Mouse (Mus musculus): ENCODE data around the gene Otogl. TPM values are rescaled to one million over a fixed set of nuclear protein-coding genes. Genes with fewer than 3 reads are reported as not detected.

Gene Otogl
- polyA plus RNA-seq, 1 experiment from 2014 or later: 0.07 TPM

- no peak overlapping the region for H3K4me2 ChIP-seq (ENCODE audit: low read length)
- no peaks in the 10 kb centered on the region for H3K27me3 ChIP-seq (ENCODE audit: control insufficient read depth, insufficient read depth, low read length)
- no peak overlapping the region for H3K9ac ChIP-seq (replicated peaks; ENCODE audit: low read length)
- ATAC-seq (ENCODE audit: low FRiP score, low TSS enrichment) (no peak), DNase-seq (no peak)
- H3K27ac ChIP-seq (replicated peaks; ENCODE audit: low read depth, low read length): no peak overlapping the region
- no peaks in the 10 kb centered on the region for H3K36me3 ChIP-seq (ENCODE audit: control insufficient read depth, insufficient read depth, low read length)
- no peaks in the 10 kb centered on the region for H3K9me3 ChIP-seq (ENCODE audit: control insufficient read depth, low read length)
- H3K4me1 ChIP-seq (ENCODE audit: control insufficient read depth, insufficient read depth, low read length): no peaks in the 10 kb centered on the region
- 89% methylated on average over 6 of the region's 6 CpGs for WGBS
- no peak overlapping the region for H3K4me3 ChIP-seq (replicated peaks; ENCODE audit: low read depth, low read length)
Measured at GRCm38 (mm10) chr10:107899946-107900345, 12.0 kb downstream of the Otogl start.

GRCm38 (mm10) chr10:107896158-107896557, 15.8 kb downstream of the Otogl start:
- H3K27me3 ChIP-seq (ENCODE audit: control insufficient read depth, insufficient read depth, low read length): no peaks in the 10 kb centered on the region
- no peaks in the 10 kb centered on the region for H3K36me3 ChIP-seq (ENCODE audit: control insufficient read depth, insufficient read depth, low read length)
- H3K9ac ChIP-seq (replicated peaks; ENCODE audit: low read length): no peak overlapping the region
- no peak for DNase-seq
- no peaks in the 10 kb centered on the region for H3K9me3 ChIP-seq (ENCODE audit: control insufficient read depth, low read length)
- no peak for ATAC-seq (ENCODE audit: low FRiP score, low TSS enrichment)
- H3K4me1 ChIP-seq (ENCODE audit: control insufficient read depth, insufficient read depth, low read length): no peaks in the 10 kb centered on the region
- no peak overlapping the region for H3K4me3 ChIP-seq (replicated peaks; ENCODE audit: low read depth, low read length)
- H3K4me2 ChIP-seq (ENCODE audit: low read length): no peak overlapping the region
- 91% methylated on average over 4 of the region's 4 CpGs for WGBS
- no peak overlapping the region for H3K27ac ChIP-seq (replicated peaks; ENCODE audit: low read depth, low read length)

GRCm38 (mm10) chr10:107894663-107895581, 17.0 kb downstream of the Otogl start:
- Histone ChIP-seq H3K27me3 (ENCODE audit: control insufficient read depth, insufficient read depth, low read length) (no peaks in the 10 kb centered on the region), H3K4me2 (ENCODE audit: low read length) (no peak overlapping the region), H3K9ac (replicated peaks; ENCODE audit: low read length) (no peak overlapping the region), H3K4me1 (ENCODE audit: control insufficient read depth, insufficient read depth, low read length) (no peaks in the 10 kb centered on the region), H3K36me3 (ENCODE audit: control insufficient read depth, insufficient read depth, low read length) (no peaks in the 10 kb centered on the region), H3K9me3 (ENCODE audit: control insufficient read depth, low read length) (no peaks in the 10 kb centered on the region), H3K27ac (replicated peaks; ENCODE audit: low read depth, low read length) (no peak overlapping the region), H3K4me3 (replicated peaks; ENCODE audit: low read depth, low read length) (no peak overlapping the region)
- ATAC-seq (ENCODE audit: low FRiP score, low TSS enrichment): no peak
- 72% methylated on average over 8 of the region's 8 CpGs for WGBS
- DNase-seq: no peak

- no peaks in the 10 kb centered on the region for H3K36me3 ChIP-seq (ENCODE audit: control insufficient read depth, insufficient read depth, low read length)
- DNase-seq (peak; percentile 33), ATAC-seq (ENCODE audit: low FRiP score, low TSS enrichment) (no peak)
- H3K4me3 ChIP-seq (replicated peaks; ENCODE audit: low read depth, low read length): no peak overlapping the region
- no peaks in the 10 kb centered on the region for H3K27me3 ChIP-seq (ENCODE audit: control insufficient read depth, insufficient read depth, low read length)
- 59% methylated on average over 9 of the region's 9 CpGs for WGBS
- H3K9me3 ChIP-seq (ENCODE audit: control insufficient read depth, low read length): no peaks in the 10 kb centered on the region
- no peak overlapping the region for H3K9ac ChIP-seq (replicated peaks; ENCODE audit: low read length)
- H3K27ac ChIP-seq (replicated peaks; ENCODE audit: low read depth, low read length): no peak overlapping the region
- no peaks in the 10 kb centered on the region for H3K4me1 ChIP-seq (ENCODE audit: control insufficient read depth, insufficient read depth, low read length)
- no peak overlapping the region for H3K4me2 ChIP-seq (ENCODE audit: low read length)
Measured at GRCm38 (mm10) chr10:107890400-107890799, 21.5 kb downstream of the Otogl start.

- WGBS: 95% methylated on average over 5 of the region's 5 CpGs
- H3K4me1 ChIP-seq (ENCODE audit: control insufficient read depth, insufficient read depth, low read length): no peaks in the 10 kb centered on the region
- no peak for DNase-seq
- no peak overlapping the region for H3K27ac ChIP-seq (replicated peaks; ENCODE audit: low read depth, low read length)
- no peaks in the 10 kb centered on the region for H3K27me3 ChIP-seq (ENCODE audit: control insufficient read depth, insufficient read depth, low read length)
- H3K9me3 ChIP-seq (ENCODE audit: control insufficient read depth, low read length): no peaks in the 10 kb centered on the region
- ATAC-seq (ENCODE audit: low FRiP score, low TSS enrichment): no peak
- H3K4me2 ChIP-seq (ENCODE audit: low read length): no peak overlapping the region
- no peaks in the 10 kb centered on the region for H3K36me3 ChIP-seq (ENCODE audit: control insufficient read depth, insufficient read depth, low read length)
- H3K4me3 ChIP-seq (replicated peaks; ENCODE audit: low read depth, low read length): no peak overlapping the region
- no peak overlapping the region for H3K9ac ChIP-seq (replicated peaks; ENCODE audit: low read length)
Measured at GRCm38 (mm10) chr10:107872542-107872941, 39.4 kb downstream of the Otogl start.

GRCm38 (mm10) chr10:107872109-107872508, 39.8 kb downstream of the Otogl start:
- no peak for ATAC-seq (ENCODE audit: low FRiP score, low TSS enrichment)
- WGBS: 89% methylated on average over 4 of the region's 4 CpGs

GRCm38 (mm10) chr10:107870540-107870939, 41.4 kb downstream of the Otogl start:
- Histone ChIP-seq H3K27me3 (ENCODE audit: control insufficient read depth, insufficient read depth, low read length) (no peaks in the 10 kb centered on the region), H3K4me2 (ENCODE audit: low read length) (no peak overlapping the region), H3K9ac (replicated peaks; ENCODE audit: low read length) (no peak overlapping the region), H3K27ac (replicated peaks; ENCODE audit: low read depth, low read length) (no peak overlapping the region), H3K36me3 (ENCODE audit: control insufficient read depth, insufficient read depth, low read length) (no peaks in the 10 kb centered on the region), H3K4me3 (replicated peaks; ENCODE audit: low read depth, low read length) (no peak overlapping the region), H3K4me1 (ENCODE audit: control insufficient read depth, insufficient read depth, low read length) (no peaks in the 10 kb centered on the region), H3K9me3 (ENCODE audit: control insufficient read depth, low read length) (no peaks in the 10 kb centered on the region)
- 85% methylated on average over 7 of the region's 7 CpGs for WGBS
- ATAC-seq (ENCODE audit: low FRiP score, low TSS enrichment) (no peak), DNase-seq (no peak)

More at GRCm38 (mm10) chr10:107872109-107872508, 39.8 kb downstream of the Otogl start:
- H3K27ac ChIP-seq (replicated peaks; ENCODE audit: low read depth, low read length): no peak overlapping the region
- no peak for DNase-seq
- no peak overlapping the region for H3K4me2 ChIP-seq (ENCODE audit: low read length)
- no peaks in the 10 kb centered on the region for H3K27me3 ChIP-seq (ENCODE audit: control insufficient read depth, insufficient read depth, low read length)
- no peak overlapping the region for H3K4me3 ChIP-seq (replicated peaks; ENCODE audit: low read depth, low read length)
- H3K36me3 ChIP-seq (ENCODE audit: control insufficient read depth, insufficient read depth, low read length): no peaks in the 10 kb centered on the region
- no peaks in the 10 kb centered on the region for H3K9me3 ChIP-seq (ENCODE audit: control insufficient read depth, low read length)
- H3K9ac ChIP-seq (replicated peaks; ENCODE audit: low read length): no peak overlapping the region
- no peaks in the 10 kb centered on the region for H3K4me1 ChIP-seq (ENCODE audit: control insufficient read depth, insufficient read depth, low read length)

GRCm38 (mm10) chr10:107868904-107869303, 43.0 kb downstream of the Otogl start:
- Histone ChIP-seq H3K4me1 (ENCODE audit: control insufficient read depth, insufficient read depth, low read length) (no peaks in the 10 kb centered on the region), H3K36me3 (ENCODE audit: control insufficient read depth, insufficient read depth, low read length) (no peaks in the 10 kb centered on the region), H3K9ac (replicated peaks; ENCODE audit: low read length) (no peak overlapping the region), H3K27me3 (ENCODE audit: control insufficient read depth, insufficient read depth, low read length) (no peaks in the 10 kb centered on the region), H3K4me2 (ENCODE audit: low read length) (no peak overlapping the region), H3K4me3 (replicated peaks; ENCODE audit: low read depth, low read length) (no peak overlapping the region), H3K27ac (replicated peaks; ENCODE audit: low read depth, low read length) (no peak overlapping the region), H3K9me3 (ENCODE audit: control insufficient read depth, low read length) (no peaks in the 10 kb centered on the region)
- DNase-seq (no peak), ATAC-seq (ENCODE audit: low FRiP score, low TSS enrichment) (no peak)
- WGBS: 96% methylated on average over 8 of the region's 8 CpGs

GRCm38 (mm10) chr10:107867414-107867813, 44.5 kb downstream of the Otogl start:
- Histone ChIP-seq H3K4me1 (ENCODE audit: control insufficient read depth, insufficient read depth, low read length) (no peaks in the 10 kb centered on the region), H3K27me3 (ENCODE audit: control insufficient read depth, insufficient read depth, low read length) (no peaks in the 10 kb centered on the region), H3K4me3 (replicated peaks; ENCODE audit: low read depth, low read length) (no peak overlapping the region), H3K9ac (replicated peaks; ENCODE audit: low read length) (no peak overlapping the region), H3K27ac (replicated peaks; ENCODE audit: low read depth, low read length) (no peak overlapping the region), H3K9me3 (ENCODE audit: control insufficient read depth, low read length) (no peaks in the 10 kb centered on the region), H3K4me2 (ENCODE audit: low read length) (no peak overlapping the region), H3K36me3 (ENCODE audit: control insufficient read depth, insufficient read depth, low read length) (no peaks in the 10 kb centered on the region)
- 75% methylated on average over 4 of the region's 4 CpGs for WGBS
- DNase-seq (no peak), ATAC-seq (ENCODE audit: low FRiP score, low TSS enrichment) (no peak)
